Mouse (Mus musculus): ENCODE measurements around the gene Guk1. TPM values are rescaled to one million over a fixed set of nuclear protein-coding genes. Genes with fewer than 3 reads are reported as not detected.
"Not testable (repeated sequence)": the region's sequence is repeated elsewhere in the genome, so short reads cannot be mapped to it uniquely, and the experiment has no call there.

The Guk1 gene
- total RNA-seq (2021), result 10 to 100 TPM; 63.3 to 67.9 TPM

- DNase-seq, result no peak
These were observed at the start of gene Guk1 for GRCm38 (mm10) chr11:59192059-59192386. Gene Guk1, minus strand, starts transcription at chr11:59192212.

- DNase-seq, result no peak
These were observed 47.8 kb upstream of the Guk1 start for GRCm38 (mm10) chr11:59239796-59240195.

- no peak for DNase-seq
These were observed 47.4 kb upstream of the Guk1 start for GRCm38 (mm10) chr11:59239428-59239785.

GRCm38 (mm10) chr11:59238525-59239427, 46.8 kb upstream of the Guk1 start:
- peak; percentile 82 for DNase-seq

- DNase-seq, result no peak
These were observed 40.8 kb upstream of the Guk1 start for GRCm38 (mm10) chr11:59232797-59233196.

- peak; percentile 75 for DNase-seq
These were observed 38.2 kb upstream of the Guk1 start for GRCm38 (mm10) chr11:59230144-59230760.

- DNase-seq, result peak; percentile 98
These were observed 36.3 kb upstream of the Guk1 start, which contains the start of gene Arf1 for GRCm38 (mm10) chr11:59228122-59228953. Gene Arf1, minus strand, starts transcription at chr11:59228270.

- no peak for DNase-seq
These were observed 35.7 kb upstream of the Guk1 start for GRCm38 (mm10) chr11:59227604-59228121.

GRCm38 (mm10) chr11:59226787-59227603, 35.0 kb upstream of the Guk1 start:
- no peak for DNase-seq

GRCm38 (mm10) chr11:59226251-59226650, 34.2 kb upstream of the Guk1 start:
- DNase-seq, result no peak

GRCm38 (mm10) chr11:59225167-59225566, 33.2 kb upstream of the Guk1 start:
- DNase-seq, result no peak

- no peak for DNase-seq
These were observed 32.5 kb upstream of the Guk1 start for GRCm38 (mm10) chr11:59224470-59224869.

GRCm38 (mm10) chr11:59224025-59224424, 32.0 kb upstream of the Guk1 start:
- no peak for DNase-seq

- no peak for DNase-seq
These were observed 30.3 kb upstream of the Guk1 start for GRCm38 (mm10) chr11:59222306-59222705.

GRCm38 (mm10) chr11:59221604-59222003, 29.6 kb upstream of the Guk1 start:
- DNase-seq, result no peak

- DNase-seq, result peak; percentile 55
These were observed 27.1 kb upstream of the Guk1 start for GRCm38 (mm10) chr11:59219064-59219463.

- no peak for DNase-seq
These were observed 26.5 kb upstream of the Guk1 start for GRCm38 (mm10) chr11:59218389-59218998.

GRCm38 (mm10) chr11:59216955-59217354, 24.9 kb upstream of the Guk1 start:
- no peak for DNase-seq

- DNase-seq, result no peak
These were observed 21.0 kb upstream of the Guk1 start for GRCm38 (mm10) chr11:59212892-59213494.

GRCm38 (mm10) chr11:59212320-59212719, 20.3 kb upstream of the Guk1 start:
- not testable (repeated sequence) for DNase-seq

GRCm38 (mm10) chr11:59211561-59211960, 19.5 kb upstream of the Guk1 start:
- not testable (repeated sequence) for DNase-seq

Measured in heart, postnatal 4 days (tissue).